Mouse (Mus musculus) granulocyte monocyte progenitor cell, adult 5-6 weeks (primary cell): ENCODE measurements around the gene Mef2d. TPM values are rescaled to one million over a fixed set of nuclear protein-coding genes. Genes with fewer than 3 reads are reported as not detected.

Source experiments
- ATAC-seq: replicated peaks from 2 replicates; pipeline ENCODE4 v1.8.0; 2016; ENCODE audit warnings: mild to moderate bottlenecking, moderate TSS enrichment, inconsistent platforms; ENCODE audit not compliant: poor library complexity, severe bottlenecking
- total RNA-seq, 2 experiments: library from RNA; stranded (forward) in 1 of 2; stranded (reverse) in 1 of 2; fragments of 200-712, 200-1000 nt in 1 of 2; fragments of >200 nt in 1 of 2; fragmentation: Nextera tagmentation in 1 of 2; gene quantifications; 2 replicates each; pipeline ENCODE4 v1.2.3; 2014 to 2017

Gene Mef2d
- total RNA-seq, 2 experiments from 2014 or later = 52.4 to 119 TPM

- no peak for ATAC-seq
Observed at GRCm38 (mm10) chr3:88205563-88206491, 63.7 kb downstream of the Mef2d start.

- no peak for ATAC-seq
Observed at GRCm38 (mm10) chr3:88206500-88206899, 64.3 kb downstream of the Mef2d start.

GRCm38 (mm10) chr3:88206901-88207371 lies 64.8 kb downstream of the Mef2d start:
- no peak for ATAC-seq

- ATAC-seq = no peak
Observed at GRCm38 (mm10) chr3:88207451-88208100, 65.4 kb downstream of the Mef2d start.

- ATAC-seq = no peak
Observed at GRCm38 (mm10) chr3:88208226-88208720, 66.1 kb downstream of the Mef2d start.

- ATAC-seq = no peak
Observed at GRCm38 (mm10) chr3:88209306-88209705, 67.1 kb downstream of the Mef2d start.

- ATAC-seq = no peak
Observed at GRCm38 (mm10) chr3:88210121-88210520, 67.9 kb downstream of the Mef2d start.

GRCm38 (mm10) chr3:88210918-88211317 lies 68.7 kb downstream of the Mef2d start:
- ATAC-seq = no peak

- ATAC-seq = no peak
Observed at GRCm38 (mm10) chr3:88212356-88212755, 70.2 kb downstream of the Mef2d start.

GRCm38 (mm10) chr3:88213019-88213418 lies 70.8 kb downstream of the Mef2d start:
- ATAC-seq = no peak

GRCm38 (mm10) chr3:88214197-88214938 lies 72.2 kb downstream of the Mef2d start:
- ATAC-seq = no peak

GRCm38 (mm10) chr3:88214971-88215552 lies 72.9 kb downstream of the Mef2d start:
- ATAC-seq = peak; percentile 37

- no peak; the same call in 1 of the 2 replicates for ATAC-seq
Observed at GRCm38 (mm10) chr3:88215553-88216004, 73.4 kb downstream of the Mef2d start.

GRCm38 (mm10) chr3:88216116-88216515 lies 73.9 kb downstream of the Mef2d start:
- ATAC-seq = no peak

- no peak for ATAC-seq
Observed at GRCm38 (mm10) chr3:88216534-88217326, 74.6 kb downstream of the Mef2d start.

GRCm38 (mm10) chr3:88217679-88218078 lies 75.5 kb downstream of the Mef2d start:
- ATAC-seq = no peak

- ATAC-seq = no peak
Observed at GRCm38 (mm10) chr3:88219940-88220339, 77.8 kb downstream of the Mef2d start.

- peak; percentile 91 for ATAC-seq
Observed at GRCm38 (mm10) chr3:88220842-88221241, 78.7 kb downstream of the Mef2d start.
